Mouse (Mus musculus) cerebellum, postnatal 4 days (tissue): Measurements from ENCODE around the gene Ankdd1a.
A peak's percentile ranks its signal among the peaks of the same experiment; 100 is the strongest.

ENCODE experiments used
- DNase-seq, 2 experiments: peaks; one replicate each; pipeline ENCODE4 v3.0.0; 2022; ENCODE audit warnings: low spot score in 2 of 2, mixed read lengths in 1 of 2

The Ankdd1a gene

GRCm38 (mm10) chr9:65519807-65520504 lies at the start of gene Ankdd1a:
Gene Ankdd1a (minus strand): TSS chr9:65520193.
- peak; percentile 54 to 68 for DNase-seq

- DNase-seq, result no peak
Observed at GRCm38 (mm10) chr9:65569491-65569971, 49.5 kb upstream of the Ankdd1a start.

GRCm38 (mm10) chr9:65568787-65569186 lies 48.8 kb upstream of the Ankdd1a start:
- DNase-seq, result no peak

- DNase-seq, result no peak
Observed at GRCm38 (mm10) chr9:65564698-65565097, 44.7 kb upstream of the Ankdd1a start.

- DNase-seq, result no peak
Observed at GRCm38 (mm10) chr9:65563073-65563472, 43.1 kb upstream of the Ankdd1a start.

GRCm38 (mm10) chr9:65562081-65562506 lies 42.1 kb upstream of the Ankdd1a start:
- DNase-seq, result peak in 1 of 2 experiments; percentile 54

- DNase-seq, result peak in 1 of 2 experiments; percentile 38
Observed at GRCm38 (mm10) chr9:65561016-65561415, 41.0 kb upstream of the Ankdd1a start.

GRCm38 (mm10) chr9:65558806-65559205 lies 38.8 kb upstream of the Ankdd1a start:
- DNase-seq, result no peak

GRCm38 (mm10) chr9:65556979-65557378 lies 37.0 kb upstream of the Ankdd1a start:
- DNase-seq, result no peak

GRCm38 (mm10) chr9:65556349-65556748 lies 36.4 kb upstream of the Ankdd1a start:
- no peak for DNase-seq

- no peak for DNase-seq
Observed at GRCm38 (mm10) chr9:65555621-65556020, 35.6 kb upstream of the Ankdd1a start.

GRCm38 (mm10) chr9:65555001-65555405 lies 35.0 kb upstream of the Ankdd1a start:
- no peak for DNase-seq

- DNase-seq, result no peak
Observed at GRCm38 (mm10) chr9:65552711-65553110, 32.7 kb upstream of the Ankdd1a start.

- DNase-seq, result no peak
Observed at GRCm38 (mm10) chr9:65552141-65552540, 32.1 kb upstream of the Ankdd1a start.

GRCm38 (mm10) chr9:65551035-65551434 lies 31.0 kb upstream of the Ankdd1a start:
- no peak for DNase-seq

- DNase-seq, result no peak
Observed at GRCm38 (mm10) chr9:65550079-65550831, 30.3 kb upstream of the Ankdd1a start.

GRCm38 (mm10) chr9:65549643-65550042 lies 29.6 kb upstream of the Ankdd1a start:
- DNase-seq, result no peak

GRCm38 (mm10) chr9:65549139-65549538 lies 29.1 kb upstream of the Ankdd1a start:
- no peak for DNase-seq

- no peak for DNase-seq
Observed at GRCm38 (mm10) chr9:65548311-65548710, 28.3 kb upstream of the Ankdd1a start.

GRCm38 (mm10) chr9:65547844-65548243 lies 27.9 kb upstream of the Ankdd1a start:
- DNase-seq, result no peak

- no peak for DNase-seq
Observed at GRCm38 (mm10) chr9:65547111-65547510, 27.1 kb upstream of the Ankdd1a start.

GRCm38 (mm10) chr9:65546413-65546695 lies 26.4 kb upstream of the Ankdd1a start:
- DNase-seq, result no peak
